Mouse (Mus musculus) embryonic fibroblast, embryonic 13.5 days (primary cell): ENCODE measurements around the gene Cog4.

Experiments used
- CTCF ChIP-seq: IDR thresholded peaks from 2 replicates; pipeline ENCODE4 v1.5.1; 2011; ENCODE audit warnings: mild to moderate bottlenecking, control low read depth, low read length, moderate library complexity, borderline replicate concordance; ENCODE audit not compliant: insufficient read depth
- POLR2A ChIP-seq: IDR thresholded peaks from 2 replicates; pipeline ENCODE4 v1.6.1; 2011; ENCODE audit warnings: low read depth, mild to moderate bottlenecking, control low read depth, low read length, moderate library complexity

GRCm38 (mm10) chr8:110818593-110818992 lies 27.8 kb upstream of the Cog4 start:
- TF ChIP-seq CTCF (no peak), POLR2A (no peak)
